Mouse (Mus musculus): ENCODE measurements around the gene Ces1b. TPM values are rescaled to one million over a fixed set of nuclear protein-coding genes. Genes with fewer than 3 reads are reported as not detected.

Ces1b gene
- polyA plus RNA-seq (2012; ENCODE audit: insufficient read depth, insufficient read length, low replicate concordance, missing spikeins), result not detected in 2 replicates

DNA sequence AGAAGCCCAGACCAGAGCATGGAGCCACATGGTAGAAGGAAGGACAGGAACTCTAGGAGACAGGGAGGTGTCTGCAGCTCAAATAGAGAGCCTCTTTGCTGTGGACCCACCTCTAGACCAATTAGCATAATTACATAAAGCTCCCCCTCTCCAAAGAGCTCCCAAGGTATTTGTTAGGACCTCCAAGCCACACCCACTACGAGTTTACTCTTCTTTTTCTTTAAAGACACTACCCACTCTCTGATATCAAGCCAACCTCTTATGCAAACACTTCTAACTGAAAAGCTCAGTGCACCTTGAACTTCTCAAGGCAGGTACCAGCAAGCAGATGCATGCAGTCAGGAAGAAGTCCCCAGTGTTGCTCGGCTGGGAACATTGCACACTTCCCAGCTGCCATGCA, at the start of gene Ces1b:
Gene Ces1b (minus strand): TSS at position 131 of the 400 bp plus-strand sequence.
- 81% methylated on average over 2 of the region's 2 CpGs for WGBS
- TF ChIP-seq CTCF (IDR thresholded peaks at IDR 0.05; ENCODE audit: insufficient read depth, low read depth, low read length) (no peak), POLR2A (IDR thresholded peaks at IDR 0.05; ENCODE audit: insufficient read depth, low read depth, low read length) (no peak)
- H3K4me1 ChIP-seq (ENCODE audit: control insufficient read depth, insufficient read depth, low read length), result no peaks in the 10 kb centered on the region
- H3K4me3 ChIP-seq (ENCODE audit: insufficient read depth, low read depth, low read length), result no peak within 1 kb of the TSS
- H3K27ac ChIP-seq (ENCODE audit: insufficient read depth, low read depth, low read length), result no peak within 1 kb of the TSS

DNA sequence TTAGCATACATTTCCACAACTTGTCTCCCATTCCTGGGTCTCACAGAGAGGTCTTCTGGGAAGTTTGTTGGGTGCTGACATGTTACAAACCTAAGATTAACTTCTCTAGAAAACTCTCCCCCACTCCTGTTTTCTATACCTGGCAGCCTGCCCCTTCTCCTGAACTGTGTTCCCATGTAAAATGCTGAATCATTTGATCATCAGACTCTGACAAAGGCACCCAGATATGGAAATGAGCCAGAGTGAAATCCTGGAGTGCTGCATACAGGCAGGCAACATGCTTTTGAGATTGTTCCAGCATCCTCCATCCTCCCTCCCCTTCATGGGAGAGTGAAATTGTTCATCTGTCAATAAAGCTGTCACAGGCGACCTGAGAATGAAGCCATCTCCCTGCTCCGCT, 46.7 kb upstream of the Ces1b start:
- 73% methylated on average over 2 of the region's 2 CpGs for WGBS
- TF ChIP-seq POLR2A (IDR thresholded peaks at IDR 0.05; ENCODE audit: insufficient read depth, low read depth, low read length), result no peak
- TF ChIP-seq CTCF (IDR thresholded peaks at IDR 0.05; ENCODE audit: insufficient read depth, low read depth, low read length), result no peak
- no peaks in the 10 kb centered on the region for H3K4me1 ChIP-seq (ENCODE audit: control insufficient read depth, insufficient read depth, low read length)
- H3K27ac ChIP-seq (ENCODE audit: insufficient read depth, low read depth, low read length), result no peak overlapping the region
- no peak overlapping the region for H3K4me3 ChIP-seq (ENCODE audit: insufficient read depth, low read depth, low read length)

DNA sequence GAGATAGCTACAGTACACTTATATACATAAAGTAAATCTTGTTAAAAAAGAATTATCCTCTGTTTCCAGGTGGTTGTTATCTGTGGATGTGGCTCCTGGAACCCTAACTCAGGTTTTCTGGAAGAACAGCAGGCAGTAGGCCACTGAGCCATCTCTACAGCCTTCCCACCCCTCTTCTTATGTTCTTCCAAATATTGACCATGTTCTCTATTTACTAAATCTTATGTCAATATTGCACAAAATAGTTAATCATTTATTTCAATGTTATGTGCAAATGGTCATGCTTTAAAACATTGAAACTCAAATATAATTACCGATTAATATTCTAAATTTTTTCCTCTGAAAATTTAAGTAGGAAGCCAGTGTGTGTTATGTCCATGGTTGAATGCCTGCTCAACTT, 42.2 kb upstream of the Ces1b start:
- Histone ChIP-seq H3K4me3 (ENCODE audit: insufficient read depth, low read depth, low read length) (no peak overlapping the region), H3K27ac (ENCODE audit: insufficient read depth, low read depth, low read length) (no peak overlapping the region), H3K4me1 (ENCODE audit: control insufficient read depth, insufficient read depth, low read length) (no peaks in the 10 kb centered on the region)
- no peak for TF ChIP-seq CTCF (IDR thresholded peaks at IDR 0.05; ENCODE audit: insufficient read depth, low read depth, low read length)
- no peak for TF ChIP-seq POLR2A (IDR thresholded peaks at IDR 0.05; ENCODE audit: insufficient read depth, low read depth, low read length)
- WGBS, result 94% methylated on average over 1 of the region's 1 CpGs

DNA sequence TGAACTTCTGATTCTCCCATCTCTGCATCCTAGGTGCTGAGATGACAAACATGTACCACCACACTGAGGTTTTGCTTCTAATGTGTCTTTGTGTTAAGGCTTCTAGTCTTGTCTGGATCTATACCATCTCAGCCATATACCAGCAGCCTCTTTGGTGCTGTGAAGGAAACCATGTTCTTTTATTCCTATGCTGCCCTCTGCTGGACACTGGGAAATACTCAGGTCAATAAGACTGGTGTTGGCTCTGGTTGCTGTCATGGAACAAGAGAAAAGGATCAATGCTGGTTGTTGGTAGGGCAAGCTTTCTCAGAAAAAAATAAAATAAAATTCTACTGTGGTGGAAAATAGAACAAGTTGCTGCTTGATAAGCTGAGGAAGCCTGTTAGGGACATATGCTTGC, 15.6 kb upstream of the Ces1b start:
- H3K4me3 ChIP-seq (ENCODE audit: insufficient read depth, low read depth, low read length), result no peak overlapping the region
- H3K27ac ChIP-seq (ENCODE audit: insufficient read depth, low read depth, low read length), result no peak overlapping the region
- TF ChIP-seq CTCF (IDR thresholded peaks at IDR 0.05; ENCODE audit: insufficient read depth, low read depth, low read length), result no peak
- no peak for TF ChIP-seq POLR2A (IDR thresholded peaks at IDR 0.05; ENCODE audit: insufficient read depth, low read depth, low read length)
- no peaks in the 10 kb centered on the region for H3K4me1 ChIP-seq (ENCODE audit: control insufficient read depth, insufficient read depth, low read length)

DNA sequence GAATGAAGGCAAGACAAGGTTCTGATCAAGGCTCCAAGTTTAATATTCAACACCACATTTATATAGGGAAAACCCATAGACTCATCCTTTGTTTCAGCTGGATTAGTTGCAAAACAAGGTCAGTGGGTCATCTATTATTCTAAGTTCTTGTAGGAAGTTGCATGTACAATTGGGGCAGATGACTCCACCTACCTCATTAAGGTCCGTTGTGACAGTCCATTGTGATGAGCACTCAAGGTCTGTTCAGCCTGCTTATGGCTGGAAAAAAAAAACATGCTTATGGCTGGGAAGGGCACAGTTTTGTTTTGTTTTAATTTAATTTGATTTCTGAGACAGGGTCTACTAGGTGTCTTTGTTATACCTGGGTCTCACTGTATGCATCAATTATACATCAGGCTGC, 11.5 kb upstream of the Ces1b start:
- 50% methylated on average over 1 of the region's 1 CpGs for WGBS
- TF ChIP-seq CTCF (IDR thresholded peaks at IDR 0.05; ENCODE audit: insufficient read depth, low read depth, low read length), result no peak
- TF ChIP-seq POLR2A (IDR thresholded peaks at IDR 0.05; ENCODE audit: insufficient read depth, low read depth, low read length), result no peak
- Histone ChIP-seq H3K4me1 (ENCODE audit: control insufficient read depth, insufficient read depth, low read length) (no peaks in the 10 kb centered on the region), H3K27ac (ENCODE audit: insufficient read depth, low read depth, low read length) (no peak overlapping the region), H3K4me3 (ENCODE audit: insufficient read depth, low read depth, low read length) (no peak overlapping the region)

DNA sequence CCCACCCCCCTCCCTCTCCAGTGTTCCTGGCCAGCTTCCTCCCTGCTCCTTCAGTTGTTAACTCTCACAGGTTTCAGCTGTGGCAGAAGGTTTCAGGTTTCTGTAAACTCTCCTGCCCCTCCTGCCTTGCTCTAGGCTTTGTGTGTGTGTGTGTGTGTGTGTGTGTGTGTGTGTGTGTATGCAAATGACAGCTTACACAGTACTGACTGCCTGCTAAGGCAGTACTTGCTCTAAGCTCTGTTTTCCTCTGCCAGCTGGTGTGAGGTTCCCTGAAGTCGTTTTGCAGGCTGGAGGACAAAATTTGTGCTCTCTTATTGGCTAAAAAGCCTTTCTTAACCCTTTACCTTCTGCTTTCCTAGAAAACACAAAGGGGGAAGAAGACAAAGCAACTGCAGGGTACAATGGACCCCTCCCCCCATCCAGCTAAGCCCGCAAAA, 8.9 kb upstream of the Ces1b start:
- TF ChIP-seq CTCF (IDR thresholded peaks at IDR 0.05; ENCODE audit: insufficient read depth, low read depth, low read length), result no peak
- TF ChIP-seq POLR2A (IDR thresholded peaks at IDR 0.05; ENCODE audit: insufficient read depth, low read depth, low read length), result no peak
- no peak overlapping the region for H3K27ac ChIP-seq (ENCODE audit: insufficient read depth, low read depth, low read length)
- H3K4me3 ChIP-seq (ENCODE audit: insufficient read depth, low read depth, low read length), result no peak overlapping the region
- H3K4me1 ChIP-seq (ENCODE audit: control insufficient read depth, insufficient read depth, low read length), result no peaks in the 10 kb centered on the region
- 4% methylated on average over 2 of the region's 2 CpGs for WGBS

DNA sequence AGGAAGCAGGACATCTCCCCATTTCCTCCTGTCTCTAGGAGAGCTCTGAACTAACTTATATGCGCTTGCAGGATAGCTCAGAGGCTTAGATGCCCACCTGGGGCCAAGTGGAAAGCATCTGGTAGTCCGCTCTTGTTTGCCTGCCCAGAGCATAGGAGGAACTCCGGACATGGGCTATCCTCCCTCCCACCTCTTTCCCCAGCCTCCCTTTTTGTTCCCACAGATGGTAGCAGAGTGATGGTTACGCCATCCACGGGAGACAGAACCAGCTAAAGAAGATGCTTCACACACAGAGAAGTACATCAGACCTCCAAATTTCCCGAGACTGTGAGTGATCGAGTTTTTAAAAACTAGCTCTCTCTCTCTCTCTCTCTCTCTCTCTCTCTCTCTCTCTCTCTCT, 8.4 kb upstream of the Ces1b start:
- TF ChIP-seq CTCF (IDR thresholded peaks at IDR 0.05; ENCODE audit: insufficient read depth, low read depth, low read length) (no peak), POLR2A (IDR thresholded peaks at IDR 0.05; ENCODE audit: insufficient read depth, low read depth, low read length) (no peak)
- no peak overlapping the region for H3K4me3 ChIP-seq (ENCODE audit: insufficient read depth, low read depth, low read length)
- no peaks in the 10 kb centered on the region for H3K4me1 ChIP-seq (ENCODE audit: control insufficient read depth, insufficient read depth, low read length)
- H3K27ac ChIP-seq (ENCODE audit: insufficient read depth, low read depth, low read length), result no peak overlapping the region
- WGBS, result 27% methylated on average over 7 of the region's 7 CpGs

DNA sequence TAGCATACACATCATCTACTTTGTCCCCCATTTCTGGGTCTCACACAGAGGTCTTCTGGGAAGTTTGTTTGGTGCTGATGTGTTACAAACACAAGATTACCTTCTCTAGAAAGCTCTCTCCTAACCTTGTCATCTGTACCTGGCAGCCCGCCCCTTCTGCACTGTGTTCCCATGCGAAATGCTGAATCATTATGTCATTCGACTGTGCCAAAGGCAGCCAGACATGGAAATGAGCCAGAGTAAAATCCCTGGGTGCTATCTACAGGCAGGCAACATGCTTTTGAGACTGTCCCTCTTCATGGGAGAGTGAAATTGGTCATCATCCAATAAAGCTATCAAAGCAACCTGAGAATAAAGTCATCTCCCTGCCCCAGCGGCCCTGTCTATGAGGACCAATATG, 4.6 kb downstream of the Ces1b start:
- H3K27ac ChIP-seq (ENCODE audit: insufficient read depth, low read depth, low read length), result no peak overlapping the region
- no peaks in the 10 kb centered on the region for H3K4me1 ChIP-seq (ENCODE audit: control insufficient read depth, insufficient read depth, low read length)
- no peak for TF ChIP-seq POLR2A (IDR thresholded peaks at IDR 0.05; ENCODE audit: insufficient read depth, low read depth, low read length)
- no peak for TF ChIP-seq CTCF (IDR thresholded peaks at IDR 0.05; ENCODE audit: insufficient read depth, low read depth, low read length)
- WGBS, result 87% methylated on average over 4 of the region's 4 CpGs
- H3K4me3 ChIP-seq (ENCODE audit: insufficient read depth, low read depth, low read length), result no peak overlapping the region

DNA sequence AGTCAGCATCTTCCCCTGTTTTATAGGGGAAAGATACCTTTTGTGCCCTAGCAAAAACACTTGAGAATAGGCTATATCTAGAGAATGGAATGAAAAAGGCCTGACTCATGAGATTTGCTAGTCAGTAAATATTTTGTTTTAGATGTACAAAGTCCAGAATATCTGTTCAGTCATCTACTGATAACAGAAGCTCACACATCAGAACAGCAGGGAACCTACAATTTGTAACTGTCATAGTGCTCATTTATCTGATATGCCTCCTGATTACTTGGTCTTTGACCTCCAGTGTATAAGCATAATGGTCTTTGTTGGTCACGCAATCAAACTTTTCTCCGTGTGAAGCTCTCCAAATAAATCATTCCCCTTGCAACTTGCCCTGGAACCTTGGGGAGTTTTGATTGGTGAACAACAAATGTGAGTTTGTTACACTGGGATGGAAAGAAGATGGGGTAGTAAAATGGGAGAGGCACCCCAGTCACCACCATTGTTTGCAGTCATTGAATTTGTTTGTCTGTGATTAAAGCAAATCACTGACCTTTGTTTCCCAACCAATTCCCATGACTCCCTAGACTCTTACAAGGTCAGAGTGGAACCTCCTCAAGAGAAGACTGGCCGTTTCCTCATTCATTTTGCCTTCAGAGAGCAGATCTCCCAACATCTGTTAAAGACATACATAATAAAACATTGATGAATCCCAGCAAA, 16.2 kb downstream of the Ces1b start:
- Histone ChIP-seq H3K4me3 (ENCODE audit: insufficient read depth, low read depth, low read length) (no peak overlapping the region), H3K4me1 (ENCODE audit: control insufficient read depth, insufficient read depth, low read length) (no peaks in the 10 kb centered on the region), H3K27ac (ENCODE audit: insufficient read depth, low read depth, low read length) (no peak overlapping the region)
- TF ChIP-seq POLR2A (IDR thresholded peaks at IDR 0.05; ENCODE audit: insufficient read depth, low read depth, low read length) (no peak), CTCF (IDR thresholded peaks at IDR 0.05; ENCODE audit: insufficient read depth, low read depth, low read length) (no peak)
- WGBS, result 83% methylated on average over 3 of the region's 3 CpGs
